Mouse (Mus musculus) mouse embryonic stem cell (cell line): ENCODE measurements around the gene Hyou1.
"Not testable (repeated sequence)": the region's sequence is repeated elsewhere in the genome, so short reads cannot be mapped to it uniquely, and the experiment has no call there.

Experiments used
- in situ Hi-C, 2 experiments: fragments of 300-500 bp; cut with MboI; formaldehyde crosslinking; loops; 1 replicate in 1 of 2; 3 replicates in 1 of 2; pipeline ENCODE4 v1.14.3; 2019 to 2020; ENCODE audit warnings: low sequenced_read_pairs in 2 of 2, low pct_unique_long_range_greater_than_20kb in 1 of 2, mixed read lengths in 1 of 2; ENCODE audit not compliant: unreplicated experiment in 1 of 2

Gene Hyou1

DNA sequence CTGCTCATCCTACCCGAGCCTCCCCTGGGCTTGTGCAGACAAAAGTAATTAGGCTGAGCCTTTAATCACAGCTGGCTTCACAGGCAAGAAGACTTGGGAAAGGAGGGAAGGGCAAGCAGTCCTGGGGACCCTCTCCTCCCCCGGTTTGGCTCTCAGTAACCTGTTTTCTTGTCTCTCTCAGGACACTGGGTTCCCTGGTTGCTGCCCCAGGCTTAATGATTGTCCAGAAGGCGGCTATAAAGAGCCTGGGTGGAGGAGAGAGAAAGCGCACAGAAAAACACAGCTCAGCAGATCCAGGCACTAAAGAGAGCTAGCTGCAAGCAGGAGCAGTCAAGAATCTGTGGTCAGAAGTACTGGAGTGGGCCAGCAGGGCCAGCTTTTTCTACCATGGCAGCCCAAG, 18.8 kb downstream of the Hyou1 start:
- in situ Hi-C loops = no loop called here

DNA sequence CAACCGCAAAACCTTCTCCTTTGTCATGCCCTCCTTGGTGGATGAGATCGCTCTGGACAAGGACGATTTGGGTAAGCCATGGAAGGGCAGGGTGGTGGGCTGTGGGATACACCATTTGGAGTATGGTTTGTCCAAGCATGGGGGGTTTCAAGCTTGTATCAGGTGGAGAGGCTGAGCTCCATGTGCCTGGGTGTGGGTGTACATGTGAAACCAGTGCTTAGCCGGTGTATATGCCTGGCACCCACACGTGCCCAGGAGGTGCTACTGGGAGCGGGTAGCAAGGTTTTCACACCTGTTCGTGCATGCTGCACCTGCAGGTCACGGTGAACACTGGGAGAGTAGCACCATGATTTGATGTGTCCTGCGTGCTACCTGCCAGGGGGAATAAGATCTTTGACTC, 19.3 kb downstream of the Hyou1 start:
- in situ Hi-C loops = no loop called here

DNA sequence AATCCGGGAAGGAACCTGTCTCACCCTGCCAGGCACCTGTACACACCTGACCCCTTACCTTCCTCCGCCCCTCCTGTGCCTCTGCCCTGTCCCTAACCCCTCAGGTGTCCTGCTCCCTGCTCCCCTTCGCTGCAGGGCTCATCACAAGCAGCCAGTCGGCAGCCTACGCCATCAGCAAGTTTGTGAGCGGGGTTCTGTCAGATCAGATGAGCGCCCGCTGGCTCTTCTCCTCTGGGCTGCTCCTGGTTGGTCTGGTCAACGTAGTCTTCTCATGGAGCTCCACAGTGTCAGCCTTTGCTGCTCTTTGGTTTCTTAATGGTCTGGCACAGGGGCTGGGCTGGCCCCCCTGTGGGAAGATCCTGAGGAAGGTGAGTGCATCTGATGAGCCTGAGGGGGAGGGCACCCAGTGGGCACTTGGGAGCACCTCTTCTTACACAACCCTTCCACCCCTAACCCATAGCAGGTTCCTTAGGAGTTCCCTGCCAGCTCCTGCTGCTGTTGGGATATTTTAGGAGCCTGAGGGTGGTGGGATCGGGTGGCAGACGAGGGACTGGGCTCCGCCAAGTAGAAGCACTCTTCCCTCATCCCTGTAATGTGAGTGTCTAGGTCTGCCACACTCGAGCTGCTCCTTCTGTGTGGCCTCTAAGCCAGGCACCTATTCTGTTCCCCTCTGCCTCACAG, 20.0 kb downstream of the Hyou1 start:
- in situ Hi-C loops = no loop called here

GRCm38 (mm10) chr9:44399795-44400114, 20.5 kb downstream of the Hyou1 start:
- in situ Hi-C loops = no loop called here

DNA sequence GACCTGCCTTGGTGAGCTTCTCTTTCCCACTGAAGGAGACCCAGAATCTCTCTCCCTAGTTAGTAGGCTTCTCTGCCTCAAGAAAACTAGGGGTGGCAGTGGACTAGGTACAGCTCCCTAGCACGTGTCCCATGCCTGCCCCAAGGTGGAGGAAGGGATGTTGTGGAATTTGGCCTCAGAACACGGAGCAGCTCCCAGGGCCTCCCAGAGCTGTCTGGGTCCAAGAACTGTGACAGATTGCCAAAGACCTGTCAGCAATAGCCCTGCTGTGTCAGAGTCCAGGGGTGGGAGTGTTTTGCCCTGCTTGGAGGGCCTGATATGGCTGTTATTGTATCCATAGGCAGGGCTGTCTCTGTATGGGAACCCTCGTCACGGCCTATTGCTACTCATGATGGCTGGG, 21.8 kb downstream of the Hyou1 start:
- in situ Hi-C loops = no loop called here

DNA sequence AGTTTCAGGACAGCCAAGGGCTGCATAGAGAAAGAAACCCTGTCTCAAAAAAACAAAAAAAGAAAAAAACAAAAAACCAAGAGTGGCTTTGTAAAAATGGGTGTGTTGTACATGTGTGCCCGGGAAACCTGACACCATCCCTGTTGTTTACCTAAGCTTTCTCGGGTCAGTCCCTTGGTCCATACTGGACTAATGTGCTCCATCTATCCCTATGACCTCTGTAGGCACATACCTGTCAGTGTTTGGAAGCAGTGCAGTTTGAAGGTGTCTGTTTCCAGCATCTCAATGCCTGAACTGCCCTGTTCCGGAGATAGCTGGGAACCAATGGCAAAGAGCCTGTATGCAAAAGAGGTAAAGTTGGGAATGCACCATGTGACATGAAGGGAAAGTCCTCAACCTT, 25.7 kb downstream of the Hyou1 start:
- in situ Hi-C loops = no loop called here

GRCm38 (mm10) chr9:44406906-44407751, 27.8 kb downstream of the Hyou1 start, which contains the start of the genes Rps25 and Trappc4:
TSS of gene Rps25 (plus strand) at chr9:44407139.
TSS of gene Trappc4 (minus strand) at chr9:44407600.
- in situ Hi-C loops = no loop called here

DNA sequence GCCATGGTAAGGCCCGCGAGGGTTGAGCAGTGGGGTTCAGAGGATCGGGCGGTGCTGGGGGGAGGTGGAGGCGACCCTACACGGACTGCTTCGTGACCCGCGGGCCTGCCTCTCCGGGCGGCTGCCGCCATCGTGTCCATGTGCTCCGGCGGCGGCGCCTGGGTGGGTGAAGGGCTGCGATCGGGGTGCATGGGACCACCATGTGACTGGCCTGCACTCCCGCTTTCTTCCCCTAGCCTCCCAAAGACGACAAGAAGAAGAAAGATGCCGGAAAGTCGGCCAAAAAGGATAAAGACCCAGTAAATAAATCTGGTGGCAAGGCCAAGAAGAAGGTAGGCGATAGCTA, 28.4 kb downstream of the Hyou1 start:
- in situ Hi-C loops = no loop called here

GRCm38 (mm10) chr9:44408693-44409092, 29.4 kb downstream of the Hyou1 start:
- in situ Hi-C loops = not testable (repeated sequence)

DNA sequence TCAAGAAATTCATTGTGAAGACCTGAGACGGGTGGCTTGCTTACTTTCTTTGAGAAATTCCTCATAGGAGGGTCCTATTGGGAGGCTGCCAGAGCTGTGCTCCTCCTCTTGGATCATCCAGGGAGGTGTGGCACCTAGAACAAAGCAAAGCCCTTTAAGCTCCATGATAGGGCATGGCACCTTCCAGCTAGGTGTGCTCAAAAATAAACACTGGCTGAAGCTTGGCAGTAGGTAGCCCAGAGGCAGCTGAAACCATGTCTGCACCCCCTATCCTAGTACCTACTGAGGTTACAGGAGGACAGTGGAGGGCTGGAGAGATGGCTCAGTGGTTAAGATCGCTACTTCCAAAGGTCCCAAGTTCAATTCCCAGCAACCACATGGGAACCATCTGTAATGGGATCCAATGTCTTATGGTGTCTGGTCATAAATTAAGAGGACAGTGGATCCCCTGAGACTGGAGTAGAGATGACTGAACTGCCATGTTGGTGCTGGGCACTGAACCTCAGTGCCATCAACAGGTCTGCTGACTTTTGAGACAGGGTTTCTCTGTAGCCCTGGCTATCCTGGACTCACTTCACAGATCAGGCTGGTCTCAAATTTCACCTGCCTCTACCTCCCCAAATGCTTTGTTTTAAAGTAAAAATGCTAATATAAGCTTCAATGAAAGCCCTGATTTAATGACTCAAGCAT, 31.5 kb downstream of the Hyou1 start:
- in situ Hi-C loops = no loop called here

- in situ Hi-C loops = no loop called here
Observed at GRCm38 (mm10) chr9:44411601-44412130, 32.4 kb downstream of the Hyou1 start.

- in situ Hi-C loops = no loop called here
Observed at GRCm38 (mm10) chr9:44412306-44412705, 33.0 kb downstream of the Hyou1 start.

DNA sequence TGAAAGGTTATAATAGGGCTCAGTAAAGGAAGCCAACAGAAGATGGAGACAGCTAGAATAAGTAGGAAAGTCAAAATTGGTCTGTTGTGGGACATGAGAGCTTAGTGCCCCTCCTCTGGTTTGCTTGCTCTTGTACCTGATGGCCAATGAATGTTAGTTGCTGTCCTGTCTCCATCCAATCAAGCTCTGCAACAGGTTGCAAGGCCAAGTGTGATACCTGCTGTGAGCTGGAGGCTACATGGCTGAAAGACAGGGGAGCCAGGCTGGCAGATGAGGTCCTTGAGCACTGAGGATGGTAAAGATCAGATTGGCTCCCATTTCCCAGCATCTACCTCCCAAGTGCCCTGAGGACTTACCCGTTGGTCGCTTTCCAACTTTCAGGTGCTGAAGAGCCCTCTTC, 33.5 kb downstream of the Hyou1 start:
- in situ Hi-C loops = no loop called here

DNA sequence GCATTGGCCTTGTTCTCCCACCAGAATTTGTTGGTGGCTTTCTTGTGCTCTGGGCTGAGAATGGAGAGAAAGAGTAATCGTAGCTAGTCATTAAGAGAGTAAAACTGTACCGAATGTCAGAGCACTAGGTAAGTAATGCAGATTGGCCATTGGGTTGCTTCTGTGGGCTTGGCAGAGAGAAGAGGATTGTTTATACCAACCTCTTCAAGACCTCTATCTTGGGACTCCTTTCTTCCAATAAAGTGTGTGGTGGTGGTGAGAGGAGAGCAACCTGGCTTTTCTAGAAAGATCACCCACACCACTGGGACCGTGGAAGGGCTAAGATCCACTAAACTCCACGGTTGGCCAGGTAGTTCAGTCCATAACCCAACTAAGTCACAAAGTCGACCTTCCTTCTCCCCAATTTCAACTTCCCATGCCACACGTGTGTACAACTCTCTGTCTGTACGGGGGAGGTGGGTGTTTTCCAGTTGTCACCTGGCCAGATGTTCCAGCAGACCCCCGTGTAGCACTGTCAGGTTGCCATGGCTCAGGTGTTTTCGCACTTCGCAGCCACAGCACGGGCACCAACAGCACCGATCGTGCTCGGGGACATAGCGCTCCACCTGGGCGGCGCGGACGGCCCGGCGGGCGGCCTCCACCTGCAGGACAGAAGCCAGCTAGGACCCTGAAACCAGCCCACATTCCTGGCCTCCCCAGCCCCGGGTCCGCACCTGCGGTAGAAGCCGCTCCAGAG, 38.0 kb downstream of the Hyou1 start:
- in situ Hi-C loops = no loop called here

DNA sequence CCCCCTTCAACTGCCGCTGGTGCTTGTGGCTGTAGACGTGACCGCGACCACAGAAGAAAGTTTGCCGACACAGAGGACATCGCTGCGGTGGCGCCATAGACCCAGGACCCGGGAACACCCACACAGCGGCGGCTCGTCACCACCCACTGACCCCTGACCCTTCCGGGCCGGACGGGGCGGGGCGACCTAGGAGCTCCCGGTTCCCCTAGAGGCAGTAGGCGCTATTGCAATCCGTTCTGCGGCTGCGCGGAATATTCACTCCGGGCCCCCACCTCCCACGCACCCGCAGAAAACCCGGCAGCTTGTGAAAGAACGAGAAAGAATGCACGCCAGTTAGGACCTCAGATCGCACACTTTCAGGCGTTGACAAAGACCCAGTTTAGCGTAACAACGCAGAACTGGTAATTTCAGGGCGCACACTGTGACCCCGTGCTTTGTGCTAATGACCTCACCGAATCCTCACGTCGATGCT, 38.6 kb downstream of the Hyou1 start:
- in situ Hi-C loops = no loop called here

DNA sequence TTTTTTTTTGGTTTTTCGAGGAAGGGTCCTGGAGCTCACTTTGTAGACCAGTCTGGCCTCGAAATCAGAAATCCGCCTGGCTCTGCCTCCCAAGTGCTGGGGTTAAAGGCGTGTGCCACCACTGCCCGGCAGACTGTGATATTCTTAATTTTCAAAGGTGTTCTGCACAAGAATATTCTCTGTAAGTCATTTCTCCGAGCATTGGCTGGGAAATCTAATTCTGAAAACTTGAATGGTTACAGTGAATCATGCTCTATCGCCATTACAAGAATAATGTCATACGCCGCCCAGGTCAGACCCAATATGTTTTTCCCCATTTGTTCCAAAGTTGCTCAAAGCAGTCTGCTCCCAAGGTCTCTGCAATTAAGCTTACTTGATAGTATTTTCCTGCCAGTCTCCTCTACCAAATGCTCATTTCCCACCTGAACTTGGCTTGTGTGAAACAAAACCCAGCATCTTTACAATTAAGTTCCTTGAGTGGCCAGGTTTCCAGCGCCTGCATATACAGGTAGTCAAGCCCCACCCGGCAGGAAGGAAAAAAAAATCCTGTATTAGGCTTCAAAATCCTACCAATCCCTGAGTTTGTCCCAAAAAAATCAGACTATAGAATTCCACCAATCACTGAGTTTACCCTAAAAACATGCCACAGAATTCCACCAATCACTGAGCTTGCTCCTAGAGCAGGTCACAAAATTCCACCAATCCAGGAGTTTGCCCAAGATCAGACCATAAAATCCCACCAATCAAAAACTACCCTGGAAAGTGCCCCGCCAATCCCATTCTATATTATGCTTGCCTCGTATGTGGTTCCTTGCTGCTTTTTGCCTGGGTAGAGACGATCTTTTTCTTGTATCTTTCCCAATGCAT, 39.5 kb downstream of the Hyou1 start, which contains the start of gene Ccdc84:
TSS of gene Ccdc84 (minus strand) at position 51 of the 867 bp plus-strand sequence.
- in situ Hi-C loops = no loop called here

DNA sequence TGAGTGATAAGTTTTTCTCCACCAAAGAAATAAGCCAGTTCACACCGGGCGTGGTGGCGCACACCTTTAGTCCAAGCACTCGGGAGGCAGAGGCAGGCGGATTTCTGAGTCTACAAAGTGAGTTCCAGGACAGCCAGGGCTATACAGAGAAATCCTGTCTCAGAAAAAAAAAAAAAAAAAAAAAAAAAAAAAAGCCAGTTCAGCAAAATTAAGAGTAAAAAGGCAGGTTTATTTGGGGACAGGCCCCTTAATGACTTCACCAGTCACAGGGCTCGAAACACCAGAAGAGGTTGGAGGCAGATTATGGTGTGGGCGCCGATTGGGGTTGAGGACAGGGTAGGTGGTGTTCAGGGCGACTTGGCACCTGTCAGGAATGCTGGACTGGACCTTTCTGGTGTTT, 40.4 kb downstream of the Hyou1 start:
- in situ Hi-C loops = not testable (repeated sequence)
